14 mouse cellular contexts compared by ENCODE assay signal in genomic region chr2:36269458-36269857, GRCm38 (mm10).
"Had no signal": no experiment of that assay in that cellular context is flagged by ENCODE, and none has a peak within 500 bp of the region (broad histone marks: within the 10 kb centered on the region; RNA-seq: fewer than 3 reads in every experiment).

No protein-coding gene starts in this region.

- H3K9me3 ChIP-seq: intestine, embryonic 15.5 days; limb, embryonic 10.5 days; liver, embryonic 15.5 days; megakaryocyte, embryonic 14.5 days; neural tube, embryonic 12.5 days had no signal

- H3K9ac ChIP-seq: intestine, embryonic 15.5 days; liver, embryonic 15.5 days; lung, embryonic 14.5 days; neural tube, embryonic 12.5 days had no signal

- ATAC-seq: intestine, embryonic 15.5 days had no signal

- H3K4me3 ChIP-seq: intestine, embryonic 15.5 days; layer of hippocampus, adult 2 months; limb, embryonic 10.5 days; liver, embryonic 15.5 days; megakaryocyte, embryonic 14.5 days; neural tube, embryonic 12.5 days had no signal

- H3K4me1 ChIP-seq: intestine, embryonic 15.5 days; limb, embryonic 10.5 days; liver, embryonic 15.5 days; neural tube, embryonic 12.5 days had no signal

- H3K4me2 ChIP-seq: intestine, embryonic 15.5 days; liver, embryonic 11.5 days; liver, embryonic 15.5 days; lung, embryonic 14.5 days; neural tube, embryonic 12.5 days had no signal

- DNase-seq: kidney, adult 18-20 months; kidney, postnatal 10 days; kidney, postnatal 4 days; lung, embryonic 14.5 days; spleen, adult 18-20 months; thymus, postnatal 4 days had no signal

- H3K27ac ChIP-seq: intestine, embryonic 15.5 days; layer of hippocampus, adult 2 months; limb, embryonic 10.5 days; liver, embryonic 15.5 days; macrophage; neural tube, embryonic 12.5 days had no signal

- H3K27me3 ChIP-seq: intestine, embryonic 15.5 days; liver, embryonic 15.5 days; megakaryocyte, embryonic 14.5 days; neural tube, embryonic 12.5 days had no signal

- H3K36me3 ChIP-seq: intestine, embryonic 15.5 days; limb, embryonic 10.5 days; liver, embryonic 15.5 days; neural tube, embryonic 12.5 days had no signal
